9 mouse cellular contexts compared by ENCODE assay signal in genomic region chr14:29696131-29696530, GRCm38 (mm10). TPM values are rescaled to one million over a fixed set of nuclear protein-coding genes. Genes with fewer than 3 reads are reported as not detected.
DNase-seq lines count a peak whose midpoint lies in the region; ATAC-seq and TF ChIP-seq lines count a peak whose summit lies in the region.
"Had no signal": no experiment of that assay in that cellular context is flagged by ENCODE, and none has a peak within 500 bp of the region (broad histone marks: within the 10 kb centered on the region; RNA-seq: fewer than 3 reads in every experiment).

No protein-coding gene starts in this region.

- intact Hi-C loops in gastrocnemius, adult 2 months (cut with DNase I), result no loop called here
- intact Hi-C loops in left cerebral cortex, postnatal 10 days (cut with DNase I), result loop anchor here (10.0 kb wide), 1 partner anchor 221 kb away; no protein-coding TSS in a partner anchor

- no peak overlapping the region for H3K4me3 ChIP-seq in gastrocnemius, adult 2 months
- H3K4me3 ChIP-seq in embryonic facial prominence, embryonic 13.5 days, result no peak overlapping the region
- no peak overlapping the region for H3K4me3 ChIP-seq in hindbrain, postnatal 0 days (ENCODE audit: low read length)
- H3K4me3 ChIP-seq: heart, embryonic 13.5 days had no signal

- no peaks in the 10 kb centered on the region for H3K36me3 ChIP-seq in embryonic facial prominence, embryonic 13.5 days
- H3K36me3 ChIP-seq in hindbrain, postnatal 0 days (ENCODE audit: insufficient read depth, low read length), result no peaks in the 10 kb centered on the region
- H3K36me3 ChIP-seq: heart, embryonic 13.5 days had no signal

- H3K27ac ChIP-seq in gastrocnemius, adult 2 months, result no peak overlapping the region
- no peak overlapping the region for H3K27ac ChIP-seq in embryonic facial prominence, embryonic 13.5 days
- no peak overlapping the region for H3K27ac ChIP-seq in hindbrain, postnatal 0 days
- H3K27ac ChIP-seq: heart, embryonic 13.5 days had no signal

- no peaks in the 10 kb centered on the region for H3K9me3 ChIP-seq in embryonic facial prominence, embryonic 13.5 days
- no peaks in the 10 kb centered on the region for H3K9me3 ChIP-seq in hindbrain, postnatal 0 days (ENCODE audit: low read length)
- H3K9me3 ChIP-seq: heart, embryonic 13.5 days had no signal

- 8% methylated on average over 3 of the region's 3 CpGs for WGBS in embryonic facial prominence, embryonic 13.5 days
- WGBS in hindbrain, postnatal 0 days, result 4% methylated on average over 3 of the region's 3 CpGs

- TF ChIP-seq CTCF in gastrocnemius, adult 2 months (IDR thresholded peaks at IDR 0.05), result peak; percentile 19; the same call in 1 of the 2 replicates
- TF ChIP-seq CTCF in hindbrain, postnatal 0 days (IDR thresholded peaks at IDR 0.05; ENCODE audit: low read depth), result peak; percentile 90

- H3K27me3 ChIP-seq in embryonic facial prominence, embryonic 13.5 days, result no peaks in the 10 kb centered on the region
- H3K27me3 ChIP-seq in hindbrain, postnatal 0 days (ENCODE audit: insufficient read depth, low read length), result no peaks in the 10 kb centered on the region

- 0 out of 2 replicates have a peak, but pooled peaks cover 7% of the 10 kb centered on the region for H3K4me1 ChIP-seq in embryonic facial prominence, embryonic 13.5 days
- H3K4me1 ChIP-seq in hindbrain, postnatal 0 days (ENCODE audit: insufficient read depth, low read length), result no peaks in the 10 kb centered on the region
- H3K4me1 ChIP-seq: heart, embryonic 13.5 days had no signal

- 0 out of 2 replicates have a peak, but pooled peaks have one; percentile 64 for ATAC-seq in embryonic facial prominence, embryonic 13.5 days (ENCODE audit: insufficient number of reproducible peaks, insufficient read depth, low FRiP score, low TSS enrichment, low read depth)
- peak; percentile 83 for ATAC-seq in hindbrain, postnatal 0 days

- no peak overlapping the region for H3K9ac ChIP-seq in embryonic facial prominence, embryonic 13.5 days
- H3K9ac ChIP-seq in hindbrain, postnatal 0 days (replicated peaks; ENCODE audit: low read length), result no peak overlapping the region
- H3K9ac ChIP-seq: heart, embryonic 13.5 days had no signal

- DNase-seq in gastrocnemius, adult 2 months, result peak; percentile 25
- DNase-seq in gastrocnemius, adult 8-10 months (ENCODE audit: low spot score in 2 of 2), result no peak
- DNase-seq in adrenal gland, postnatal 10 days, result peak; percentile 69
- DNase-seq in hindbrain, postnatal 0 days (ENCODE audit: low spot score), result peak; percentile 86
- DNase-seq in left cerebral cortex, postnatal 10 days (ENCODE audit: extremely low spot score in 1 of 2, low spot score in 2 of 2), result peak; percentile 45 to 64
- DNase-seq in neural tube, embryonic 10.5 days (ENCODE audit: extremely low spot score, low spot score), result peak; percentile 27
- no peak for DNase-seq in yolk sac, embryonic 10.5 days (ENCODE audit: low spot score)

- no peak overlapping the region for H3K4me2 ChIP-seq in embryonic facial prominence, embryonic 13.5 days
- no peak overlapping the region for H3K4me2 ChIP-seq in hindbrain, postnatal 0 days (ENCODE audit: low read depth, low read length)
- H3K4me2 ChIP-seq: heart, embryonic 13.5 days had no signal

RNA-seq across cellular contexts. Expression of gene Cacna2d3, which starts 25.5 kb away (rescaled TPM):
- 1 to 10 TPM in 1 of 2 experiments, under 1 TPM in 1; 0.56 to 1.4 TPM for total RNA-seq in gastrocnemius, adult 2 months (2021)
- 1 to 10 TPM in 2 of 4 experiments, under 1 TPM in 2; 0.97 to 1.5 (median 1.0) TPM for total RNA-seq in gastrocnemius, adult 8-10 months (2022)
- 1 to 10 TPM; 1.5 to 3.2 TPM for total RNA-seq in adrenal gland, postnatal 10 days (2021)
- polyA plus RNA-seq in embryonic facial prominence, embryonic 13.5 days (2015; fragmentation: Nextera tagmentation; extraction: Ambion mirVana), result 43.5 and 46.0 TPM in 2 replicates
- total RNA-seq in hindbrain, postnatal 0 days (2014; rRNA removed), result 27.3 and 39.0 TPM in 2 replicates
- polyA plus RNA-seq in hindbrain, postnatal 0 days (2015; fragmentation: Nextera tagmentation; extraction: Ambion mirVana), result 36.5 and 37.6 TPM in 2 replicates
- total RNA-seq in left cerebral cortex, postnatal 10 days (2021), result 10 to 100 TPM; 81.8 to 88.4 TPM

Comparison
In these comparisons a context has a peak if more than half of its experiments do, and no peak if none do; other contexts are left out.
1. DNase-seq: peak in gastrocnemius, adult 2 months (single experiment), adrenal gland, postnatal 10 days (single experiment), hindbrain, postnatal 0 days (single experiment), left cerebral cortex, postnatal 10 days (2 of 2) and neural tube, embryonic 10.5 days (single experiment); none in gastrocnemius, adult 8-10 months (0 of 2) and yolk sac, embryonic 10.5 days (single experiment).